Mouse (Mus musculus) left cerebral cortex, adult 2 months (tissue): ENCODE data around the gene Prss35. TPM values are rescaled to one million over a fixed set of nuclear protein-coding genes. Genes with fewer than 3 reads are reported as not detected.

Experiments used
- DNase-seq, 2 experiments: peaks; one replicate each; pipeline ENCODE4 v3.0.0; 2021 to 2022; ENCODE audit warnings: low spot score in 2 of 2, mixed read lengths in 1 of 2; ENCODE audit errors: extremely low spot score in 1 of 2
- H3K27ac ChIP-seq: fragments of 200-600 bp; 2 replicates; pipeline ENCODE4 v1.8.1; 2022
- H3K4me3 ChIP-seq: fragments of 200-600 bp; 2 replicates; pipeline ENCODE4 v1.8.1; 2022
- CTCF ChIP-seq: fragments of 200-600 bp; IDR thresholded peaks from 2 replicates; pipeline ENCODE4 v1.8.1; 2022; ENCODE audit warnings: antibody characterized with exemption, mild to moderate bottlenecking, moderate library complexity
- intact Hi-C: fragments of 180-260 bp; cut with DNase I; formaldehyde crosslinking; loops from one replicate; pipeline ENCODE4 v1.15.1; 2025
- total RNA-seq, 2 experiments: library from RNA; stranded (reverse); gene quantifications; 2 replicates each; pipeline ENCODE4 v1.2.3; 2021

Gene Prss35
- total RNA-seq, 2 experiments from 2014 or later = 2.0 to 2.5 TPM

DNA sequence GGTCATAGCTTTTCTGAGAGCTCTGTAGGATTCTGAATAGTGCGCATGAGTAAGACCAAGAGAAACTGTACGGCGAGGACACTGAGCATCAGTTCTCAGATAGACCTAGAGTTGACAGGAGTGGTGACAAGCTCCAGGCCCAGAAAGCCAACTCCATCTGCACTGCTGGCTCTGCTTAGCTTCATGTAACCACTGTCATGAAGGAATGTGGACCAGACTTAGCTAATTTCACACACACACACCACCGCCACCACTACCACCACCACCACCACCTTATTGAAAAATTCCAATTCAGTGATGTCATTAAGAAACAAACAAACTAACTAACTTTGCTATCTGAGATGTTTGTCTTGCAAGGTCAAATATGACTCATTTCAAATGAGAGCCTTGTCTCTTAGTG lies 6.5 kb upstream of the Prss35 start:
- intact Hi-C loops = no loop called here
- Histone ChIP-seq H3K27ac (no peak overlapping the region), H3K4me3 (no peak overlapping the region)
- no peak for TF ChIP-seq CTCF
- DNase-seq = no peak

DNA sequence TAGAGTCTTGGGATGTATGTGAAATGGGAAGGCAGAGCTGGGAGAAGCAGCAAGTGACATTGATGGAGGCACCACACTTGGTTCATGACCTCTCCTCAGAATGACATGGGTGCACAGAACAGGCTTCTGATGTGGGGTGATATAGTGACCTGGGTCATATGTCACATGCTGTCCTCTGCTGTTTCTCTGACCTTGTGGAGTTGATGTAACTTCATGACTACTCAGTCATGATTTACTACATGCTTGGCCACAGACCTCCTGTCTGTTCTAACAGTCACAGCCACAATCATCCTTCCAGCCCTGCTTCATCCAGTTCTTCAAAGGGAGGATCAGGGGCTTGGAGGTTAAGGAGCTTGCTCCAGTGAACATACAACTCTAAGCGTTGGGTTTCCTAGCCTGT lies 5.4 kb upstream of the Prss35 start:
- Histone ChIP-seq H3K27ac (no peak overlapping the region), H3K4me3 (no peak overlapping the region)
- intact Hi-C loops = no loop called here
- no peak for TF ChIP-seq CTCF
- no peak for DNase-seq

DNA sequence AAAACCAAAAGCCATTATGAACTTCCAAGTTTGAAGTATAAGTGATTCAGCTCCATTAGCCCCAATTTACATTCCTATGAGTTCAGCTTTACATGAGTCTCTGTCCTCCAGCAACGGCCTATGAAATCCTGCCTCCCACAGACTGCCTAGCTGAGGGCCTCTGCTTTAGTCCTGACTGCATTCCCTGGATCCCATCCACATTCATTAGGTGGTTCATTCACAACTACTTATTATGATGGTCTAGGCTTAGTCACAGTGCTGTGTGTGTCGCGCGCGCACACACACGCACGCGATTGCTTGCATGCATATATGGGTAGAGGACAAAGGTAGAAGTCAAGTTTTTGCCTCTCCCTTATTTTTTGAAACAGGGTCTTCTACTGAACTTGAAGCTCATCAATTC lies 4.6 kb upstream of the Prss35 start:
- DNase-seq = no peak
- Histone ChIP-seq H3K27ac (no peak overlapping the region), H3K4me3 (no peak overlapping the region)
- intact Hi-C loops = no loop called here
- no peak for TF ChIP-seq CTCF

DNA sequence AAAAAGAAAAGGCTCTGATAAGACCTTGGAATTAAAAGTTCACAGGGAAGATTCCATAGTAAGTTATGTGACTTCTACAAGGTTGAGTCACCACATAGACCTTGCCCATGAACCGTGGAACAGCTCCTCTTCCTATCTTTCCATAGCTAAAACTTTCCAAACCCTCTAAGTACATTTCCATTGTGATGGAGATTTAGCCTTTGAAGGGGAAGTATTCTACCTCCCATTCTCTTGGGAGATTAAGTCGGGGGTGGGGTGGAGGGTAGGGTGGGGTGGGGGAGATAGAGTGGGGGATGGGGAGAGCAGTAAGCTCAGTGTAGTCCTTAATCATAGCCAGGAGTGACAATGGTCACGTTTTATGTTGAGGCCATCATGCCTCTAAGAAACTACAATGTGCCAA lies 3.5 kb upstream of the Prss35 start:
- H3K4me3 ChIP-seq = no peak overlapping the region
- no peak for DNase-seq
- intact Hi-C loops = loop anchor here (5.0 to 10.0 kb wide), 2 partner anchors 43 to 275 kb away; partner anchors contain the start of genes Dop1a, Me1 and Ube2cbp
- no peak overlapping the region for H3K27ac ChIP-seq
- TF ChIP-seq CTCF = no peak

DNA sequence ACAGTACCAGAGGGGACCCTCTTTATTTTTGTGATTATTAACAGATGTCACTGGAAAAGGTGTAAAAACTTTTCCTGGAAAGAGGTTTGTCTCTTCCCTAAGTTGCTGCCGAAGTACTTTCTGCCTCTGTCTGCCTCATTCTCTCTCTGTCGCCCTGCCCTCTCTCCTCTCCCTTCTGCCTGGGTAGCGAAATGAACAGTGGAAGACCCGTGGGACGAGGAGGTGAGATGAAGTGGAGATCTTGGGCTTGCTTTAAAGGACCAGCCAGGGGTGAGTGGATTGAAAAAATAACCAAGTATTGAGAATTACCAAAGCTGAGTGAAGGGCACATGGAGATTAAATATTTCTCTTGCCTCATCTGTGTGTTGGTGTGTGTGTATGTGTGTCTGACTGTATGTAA lies 592 bp downstream of the Prss35 start:
- intact Hi-C loops = loop anchor here (5.0 to 10.0 kb wide), 2 partner anchors 47 to 279 kb away; partner anchors contain the start of genes Dop1a, Me1 and Ube2cbp
- no peak for TF ChIP-seq CTCF
- Histone ChIP-seq H3K4me3 (peak overlapping the region; percentile 46), H3K27ac (no peak overlapping the region)
- no peak for DNase-seq

DNA sequence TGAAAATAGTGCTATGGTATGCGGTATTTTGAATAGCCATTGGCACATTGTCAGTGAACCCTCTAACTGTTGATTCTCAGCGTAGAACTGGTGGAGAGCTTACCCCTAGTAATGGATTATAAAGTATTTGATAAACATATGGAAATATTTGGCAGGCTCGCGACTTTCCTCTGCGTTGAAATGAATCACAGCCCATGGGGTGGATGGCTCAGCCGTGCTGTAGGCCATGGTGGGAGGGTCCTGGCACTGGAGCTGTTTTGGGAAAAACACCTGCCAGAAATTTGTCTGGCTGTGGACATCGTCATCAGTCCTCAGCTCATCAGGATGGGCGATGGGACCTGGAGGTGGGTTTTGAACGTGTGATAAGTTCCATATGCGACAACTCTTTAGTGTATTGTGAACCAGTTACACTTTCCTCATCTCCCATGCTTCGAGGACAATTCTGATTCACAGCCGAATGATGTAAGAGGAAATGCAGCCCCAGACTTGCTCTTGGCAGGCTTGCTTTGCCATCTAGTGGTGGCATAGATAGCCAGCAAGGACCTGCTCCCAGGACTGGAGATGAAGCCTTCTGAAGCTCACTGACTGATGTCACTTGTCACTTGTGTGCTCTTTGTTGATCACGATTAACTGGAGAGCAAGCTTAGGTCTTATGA lies 2.6 kb downstream of the Prss35 start:
- peak; percentile 96 for TF ChIP-seq CTCF
- Histone ChIP-seq H3K4me3 (no peak overlapping the region; the same call in 1 of the 2 replicates), H3K27ac (no peak overlapping the region)
- intact Hi-C loops = loop anchor here (1.0 to 10.0 kb wide), 2 partner anchors 153 to 281 kb away; partner anchors contain the start of genes Dop1a and Ube2cbp
- DNase-seq = peak; percentile 70 to 78

DNA sequence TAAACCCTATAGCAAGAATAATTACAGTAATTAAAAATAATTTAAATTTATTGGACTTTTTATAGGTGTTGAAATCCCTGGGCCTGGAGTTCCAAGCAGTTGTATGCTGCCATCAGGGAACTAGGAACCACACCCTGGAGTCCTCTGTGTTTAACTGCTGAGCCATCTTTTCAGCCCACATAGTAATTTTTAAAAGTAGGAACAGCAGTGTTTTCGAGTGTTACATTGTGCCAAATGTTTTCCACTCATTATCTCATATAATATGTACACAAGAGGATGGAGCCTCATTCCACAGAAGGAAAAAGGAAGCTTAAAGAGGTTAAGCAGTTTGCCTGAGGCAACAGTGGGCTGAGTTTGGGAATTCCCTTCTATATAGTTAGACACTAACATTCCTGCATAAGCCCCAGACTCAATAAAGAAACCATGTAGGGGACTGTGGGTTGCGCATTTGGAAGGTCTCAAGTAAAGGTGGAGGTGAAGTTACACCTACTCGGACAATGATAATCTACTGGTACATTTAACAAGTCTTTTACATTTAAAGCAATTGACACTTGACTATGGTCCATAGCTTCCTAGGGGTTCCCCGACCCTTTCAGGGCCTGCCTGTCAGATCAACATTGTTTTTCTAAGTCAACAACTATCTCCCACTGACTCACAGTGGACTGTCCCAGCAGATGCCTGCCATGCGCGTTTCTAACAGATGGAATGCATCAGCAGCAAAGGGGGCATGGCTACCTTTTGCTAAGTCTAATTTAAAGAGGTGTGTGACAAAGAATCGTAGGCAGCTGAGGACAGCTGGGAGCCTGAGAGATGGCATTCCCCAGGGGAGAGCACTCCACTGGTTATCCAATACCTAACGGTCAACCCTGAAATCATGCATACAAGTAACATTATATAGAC lies 19.3 kb downstream of the Prss35 start:
- Histone ChIP-seq H3K27ac (no peak overlapping the region), H3K4me3 (no peak overlapping the region)
- intact Hi-C loops = no loop called here
- DNase-seq = no peak
- no peak for TF ChIP-seq CTCF

DNA sequence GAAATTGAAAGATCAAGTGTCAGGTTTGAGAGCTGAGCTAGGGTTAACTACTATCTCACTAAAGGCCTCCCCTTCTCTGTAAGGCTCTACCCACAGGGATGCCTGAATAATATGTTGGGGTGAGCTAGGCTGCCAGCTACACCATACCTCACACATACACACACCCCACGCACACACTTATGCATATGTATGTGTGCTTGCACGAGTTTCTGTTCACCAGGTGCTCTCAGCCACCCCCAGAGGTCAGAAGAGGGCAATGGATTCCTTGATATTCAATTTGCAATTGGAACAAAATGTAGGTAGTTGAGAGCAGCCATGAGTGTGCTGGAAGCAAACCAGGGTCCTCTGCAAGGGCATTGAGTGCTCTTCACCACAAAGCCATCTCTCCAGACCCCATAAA lies 20.6 kb downstream of the Prss35 start:
- intact Hi-C loops = no loop called here
- TF ChIP-seq CTCF = no peak
- no peak overlapping the region for H3K4me3 ChIP-seq
- no peak overlapping the region for H3K27ac ChIP-seq
- DNase-seq = no peak

DNA sequence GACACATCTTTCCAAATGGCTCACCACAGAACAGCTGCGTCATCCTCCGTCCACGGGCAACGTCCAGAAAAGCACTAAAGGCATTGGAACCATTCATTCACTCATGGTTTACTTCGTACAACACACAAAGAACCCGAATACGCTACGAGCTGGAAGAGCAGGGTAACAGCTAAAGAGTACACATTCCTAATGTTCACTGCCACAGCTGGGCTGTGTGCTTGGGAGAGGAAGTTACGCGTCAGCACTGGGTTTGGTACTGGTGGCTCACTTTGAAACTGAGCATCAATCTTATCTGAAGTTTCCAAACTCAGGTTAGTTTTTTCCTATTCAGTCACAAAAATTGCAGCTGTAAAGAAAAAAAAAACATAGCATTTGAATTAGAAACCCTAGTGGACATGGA lies 23.5 kb downstream of the Prss35 start:
- TF ChIP-seq CTCF = no peak
- intact Hi-C loops = no loop called here
- no peak for DNase-seq

DNA sequence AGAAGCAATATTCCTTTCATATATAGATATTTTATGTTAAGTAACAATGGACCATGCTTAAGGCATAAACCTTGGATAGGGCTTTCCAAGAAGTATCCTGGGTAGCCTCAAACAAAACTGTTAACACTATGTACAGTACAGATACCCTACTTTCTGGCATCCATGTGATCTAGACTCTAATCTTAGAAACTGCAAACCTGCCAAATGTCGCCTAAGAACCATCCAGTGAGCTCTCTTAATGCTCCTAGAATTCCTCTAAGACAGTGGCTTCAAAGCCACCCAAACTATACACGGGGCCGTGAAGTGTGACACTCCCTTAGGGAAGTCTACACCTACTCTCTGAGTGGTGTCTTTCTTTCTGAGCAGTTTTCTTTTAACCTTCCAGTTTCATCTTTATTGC lies 29.4 kb downstream of the Prss35 start:
- H3K27ac ChIP-seq = no peak overlapping the region; the same call in 1 of the 2 replicates
- no peak overlapping the region for H3K4me3 ChIP-seq
- no peak for DNase-seq
- intact Hi-C loops = no loop called here
- TF ChIP-seq CTCF = no peak

More for the DNA sequence above, 23.5 kb downstream of the Prss35 start:
- no peak overlapping the region for H3K27ac ChIP-seq
- H3K4me3 ChIP-seq = no peak overlapping the region

DNA sequence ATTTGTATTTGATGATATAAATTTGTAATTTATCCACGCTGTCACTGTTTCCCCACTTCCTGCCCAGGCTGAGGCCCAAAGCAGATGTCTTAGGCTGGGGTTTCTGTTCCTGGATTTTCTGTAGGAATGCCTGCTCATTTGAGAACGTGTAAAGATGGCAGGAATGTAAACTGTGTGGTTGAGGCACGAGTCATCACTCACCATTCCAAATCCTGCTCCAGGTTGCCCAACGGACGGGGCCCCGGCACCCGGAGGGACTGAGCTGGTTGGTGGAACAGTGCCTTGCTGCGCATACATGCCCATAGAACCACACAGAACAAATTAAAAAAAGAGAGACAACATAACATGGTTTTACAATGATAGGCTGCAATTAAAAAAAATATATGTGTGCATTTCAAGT lies 30.5 kb downstream of the Prss35 start:
- H3K27ac ChIP-seq = no peak overlapping the region
- intact Hi-C loops = no loop called here
- no peak overlapping the region for H3K4me3 ChIP-seq
- no peak for DNase-seq
- TF ChIP-seq CTCF = no peak

DNA sequence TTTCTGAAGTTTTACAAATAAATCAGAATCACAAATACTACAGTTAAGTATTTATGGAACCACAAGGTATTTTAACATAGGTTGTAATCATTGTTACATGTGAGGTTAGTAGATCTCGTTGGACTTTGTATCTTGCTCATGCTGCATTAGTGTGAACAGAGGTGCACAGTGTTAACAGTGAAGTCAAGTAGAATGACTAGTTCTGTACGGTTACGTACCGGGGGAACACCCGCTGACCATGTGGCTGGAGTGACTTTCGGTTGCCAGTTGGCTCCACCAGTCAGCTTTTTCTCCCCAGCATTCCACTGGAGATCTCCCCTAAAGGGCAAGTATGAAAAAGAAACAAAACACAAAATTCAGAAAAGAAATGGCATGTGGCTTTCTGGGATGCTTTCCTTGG lies 31.9 kb downstream of the Prss35 start:
- intact Hi-C loops = no loop called here

More for the DNA sequence above, 31.9 kb downstream of the Prss35 start:
- Histone ChIP-seq H3K4me3 (no peak overlapping the region), H3K27ac (no peak overlapping the region)
- TF ChIP-seq CTCF = no peak
- DNase-seq = no peak
